Mouse (Mus musculus): ENCODE data around the gene Akap9. TPM values are rescaled to one million over a fixed set of nuclear protein-coding genes. Genes with fewer than 3 reads are reported as not detected.
"Not testable (repeated sequence)": the region's sequence is repeated elsewhere in the genome, so short reads cannot be mapped to it uniquely, and the experiment has no call there.

Akap9 gene
- total RNA-seq, 2 experiments from 2014 or later: 61.6 to 71.8 TPM

GRCm38 (mm10) chr5:3977904-3978303 lies 50.0 kb downstream of the Akap9 start:
- no peak for TF ChIP-seq CTCF (conservative IDR thresholded peaks at IDR 0.05)
- Histone ChIP-seq H3K27ac (no peak overlapping the region), H3K4me3 (no peak overlapping the region)
- DNase-seq (ENCODE audit: low spot score in 2 of 2): no peak

GRCm38 (mm10) chr5:3989608-3990007 lies 61.8 kb downstream of the Akap9 start:
- no peak for DNase-seq (ENCODE audit: low spot score in 2 of 2)
- Histone ChIP-seq H3K27ac (no peak overlapping the region), H3K4me3 (no peak overlapping the region)
- TF ChIP-seq CTCF (conservative IDR thresholded peaks at IDR 0.05): no peak

- TF ChIP-seq CTCF (conservative IDR thresholded peaks at IDR 0.05): no peak
- H3K4me3 ChIP-seq: no peak overlapping the region
- DNase-seq (ENCODE audit: low spot score in 2 of 2): no peak
- no peak overlapping the region for H3K27ac ChIP-seq
These were observed 62.6 kb downstream of the Akap9 start for GRCm38 (mm10) chr5:3990499-3990898.

- Histone ChIP-seq H3K27ac (no peak overlapping the region), H3K4me3 (no peak overlapping the region)
- no peak for DNase-seq (ENCODE audit: low spot score in 2 of 2)
- TF ChIP-seq CTCF (conservative IDR thresholded peaks at IDR 0.05): no peak
These were observed 76.9 kb downstream of the Akap9 start for GRCm38 (mm10) chr5:4004531-4005469.

GRCm38 (mm10) chr5:4006606-4007005 lies 78.8 kb downstream of the Akap9 start:
- Histone ChIP-seq H3K4me3 (no peak overlapping the region), H3K27ac (no peak overlapping the region)
- TF ChIP-seq CTCF (conservative IDR thresholded peaks at IDR 0.05): no peak
- DNase-seq (ENCODE audit: low spot score in 2 of 2): no peak

GRCm38 (mm10) chr5:4008266-4008665 lies 80.4 kb downstream of the Akap9 start:
- DNase-seq (ENCODE audit: low spot score in 2 of 2): no peak
- TF ChIP-seq CTCF (conservative IDR thresholded peaks at IDR 0.05): no peak
- H3K27ac ChIP-seq: no peak overlapping the region
- H3K4me3 ChIP-seq: no peak overlapping the region

GRCm38 (mm10) chr5:4009540-4009939 lies 81.7 kb downstream of the Akap9 start:
- H3K4me3 ChIP-seq: no peak overlapping the region
- peak; percentile 6 to 13 for DNase-seq (ENCODE audit: low spot score in 2 of 2)
- TF ChIP-seq CTCF (conservative IDR thresholded peaks at IDR 0.05): no peak
- no peak overlapping the region for H3K27ac ChIP-seq

- H3K27ac ChIP-seq; H3K4me3 ChIP-seq; DNase-seq (ENCODE audit: low spot score in 2 of 2): not testable (repeated sequence)
These were observed 89.8 kb downstream of the Akap9 start for GRCm38 (mm10) chr5:4017646-4018045.

- no peak for TF ChIP-seq CTCF (conservative IDR thresholded peaks at IDR 0.05)
- H3K27ac ChIP-seq: no peak overlapping the region
- H3K4me3 ChIP-seq: no peak overlapping the region
- DNase-seq (ENCODE audit: low spot score in 2 of 2): no peak
These were observed 91.5 kb downstream of the Akap9 start for GRCm38 (mm10) chr5:4019377-4019776.

- Histone ChIP-seq H3K4me3 (no peak overlapping the region), H3K27ac (no peak overlapping the region)
- no peak for DNase-seq (ENCODE audit: low spot score in 2 of 2)
- no peak for TF ChIP-seq CTCF (conservative IDR thresholded peaks at IDR 0.05)
These were observed 92.2 kb downstream of the Akap9 start for GRCm38 (mm10) chr5:4020018-4020417.

- Histone ChIP-seq H3K4me3 (no peak overlapping the region), H3K27ac (no peak overlapping the region)
- no peak for DNase-seq (ENCODE audit: low spot score in 2 of 2)
- TF ChIP-seq CTCF (conservative IDR thresholded peaks at IDR 0.05): no peak
These were observed 95.3 kb downstream of the Akap9 start for GRCm38 (mm10) chr5:4023186-4023585.

- no peak for DNase-seq (ENCODE audit: low spot score in 2 of 2)
- no peak overlapping the region; the same call in 1 of the 2 replicates for H3K4me3 ChIP-seq
- no peak overlapping the region for H3K27ac ChIP-seq
- TF ChIP-seq CTCF (conservative IDR thresholded peaks at IDR 0.05): no peak
These were observed 96.2 kb downstream of the Akap9 start for GRCm38 (mm10) chr5:4023742-4024681.

GRCm38 (mm10) chr5:4024727-4025126 lies 96.9 kb downstream of the Akap9 start:
- H3K27ac ChIP-seq: no peak overlapping the region
- DNase-seq (ENCODE audit: low spot score in 2 of 2): no peak
- no peak overlapping the region for H3K4me3 ChIP-seq
- TF ChIP-seq CTCF (conservative IDR thresholded peaks at IDR 0.05): no peak

- not testable (repeated sequence) for H3K4me3 ChIP-seq; H3K27ac ChIP-seq; DNase-seq (ENCODE audit: low spot score in 2 of 2)
These were observed 98.5 kb downstream of the Akap9 start for GRCm38 (mm10) chr5:4026336-4026735.
